Mouse (Mus musculus) forebrain, embryonic 13.5 days (tissue): ENCODE data around the gene Mob2. TPM values are rescaled to one million over a fixed set of nuclear protein-coding genes. Genes with fewer than 3 reads are reported as not detected.

ENCODE experiments used
- ATAC-seq: fragments of 200-750 bp; cut with Nextera tagmentation; 2 replicates; pipeline ENCODE4 v1.8.0; 2017
- H3K27ac ChIP-seq: fragments of 300-500 bp; sonication (generic); 2 replicates; pipeline ENCODE4 v1.5.1; 2015; ENCODE audit warnings: inconsistent platforms, mild to moderate bottlenecking, moderate library complexity
- H3K27me3 ChIP-seq: fragments of 300-500 bp; sonication (generic); 2 replicates; pipeline ENCODE4 v1.6.1; 2015; ENCODE audit warnings: mild to moderate bottlenecking, inconsistent platforms
- H3K36me3 ChIP-seq: fragments of 300-500 bp; sonication (generic); 2 replicates; pipeline ENCODE4 v1.6.1; 2015; ENCODE audit warnings: mild to moderate bottlenecking, inconsistent platforms; ENCODE audit not compliant: poor library complexity, severe bottlenecking
- H3K4me1 ChIP-seq: fragments of 300-500 bp; sonication (generic); 2 replicates; pipeline ENCODE4 v1.6.1; 2015; ENCODE audit warnings: inconsistent platforms
- H3K4me2 ChIP-seq: fragments of 300-500 bp; sonication (generic); 2 replicates; pipeline ENCODE4 v1.6.1; 2015; ENCODE audit warnings: inconsistent platforms, mild to moderate bottlenecking, moderate library complexity
- H3K4me3 ChIP-seq: fragments of 300-500 bp; sonication (generic); 2 replicates; pipeline ENCODE4 v1.5.1; 2015; ENCODE audit warnings: mild to moderate bottlenecking, inconsistent platforms
- H3K9ac ChIP-seq: fragments of 300-500 bp; sonication (generic); 2 replicates; pipeline ENCODE4 v1.6.1; 2015; ENCODE audit warnings: mild to moderate bottlenecking, inconsistent platforms
- H3K9me3 ChIP-seq: fragments of 300-500 bp; sonication (generic); replicated peaks from 2 replicates; pipeline ENCODE4 v1.6.1; 2016; ENCODE audit warnings: inconsistent platforms
- WGBS: fragments of 180-500 bp; shearing (Covaris S2); methylation state at CpG from one replicate; pipeline ENCODE4 v1.1.7; 2015; 5-methylcytosine and 5-hydroxymethylcytosine counted together
- polyA plus RNA-seq: library from polyadenylated mRNA; unstranded; fragments of >200 nt; fragmentation: Nextera tagmentation; extraction: Ambion mirVana; gene quantifications from 2 replicates; pipeline ENCODE4 v1.2.1, GENCODE M21; 2015

The Mob2 gene
- 51.0 and 58.1 TPM in 2 replicates for polyA plus RNA-seq

GRCm38 (mm10) chr7:142060931-142061565 lies at the start of gene Mob2:
Mob2 (minus strand) TSS chr7:142061065.
- under 1% methylated on average over 49 of the region's 49 CpGs for WGBS
- peak; percentile 97 for ATAC-seq
- no peaks in the 10 kb centered on the region for H3K9me3 ChIP-seq
- H3K4me2 ChIP-seq, result peak within 1 kb of the TSS; percentile 96
- H3K4me1 ChIP-seq, result peaks cover 19% of the 10 kb centered on the region
- peak within 1 kb of the TSS; percentile 59 for H3K27ac ChIP-seq
- H3K9ac ChIP-seq, result peak within 1 kb of the TSS; percentile 90
- H3K4me3 ChIP-seq, result peak within 1 kb of the TSS; percentile 96
- peaks cover 8% of the 10 kb centered on the region; the same call in 1 of the 2 replicates for H3K27me3 ChIP-seq
- H3K36me3 ChIP-seq, result peaks cover 7% of the 10 kb centered on the region

GRCm38 (mm10) chr7:142104747-142105146 lies 43.9 kb upstream of the Mob2 start:
- WGBS, result 59% methylated on average over 5 of the region's 5 CpGs
- no peaks in the 10 kb centered on the region for H3K36me3 ChIP-seq
- H3K27me3 ChIP-seq, result no peaks in the 10 kb centered on the region
- no peaks in the 10 kb centered on the region for H3K9me3 ChIP-seq
- no peak overlapping the region for H3K27ac ChIP-seq
- H3K4me1 ChIP-seq, result no peaks in the 10 kb centered on the region
- no peak overlapping the region for H3K4me2 ChIP-seq
- no peak for ATAC-seq
- no peak overlapping the region for H3K9ac ChIP-seq
- H3K4me3 ChIP-seq, result no peak overlapping the region

DNA sequence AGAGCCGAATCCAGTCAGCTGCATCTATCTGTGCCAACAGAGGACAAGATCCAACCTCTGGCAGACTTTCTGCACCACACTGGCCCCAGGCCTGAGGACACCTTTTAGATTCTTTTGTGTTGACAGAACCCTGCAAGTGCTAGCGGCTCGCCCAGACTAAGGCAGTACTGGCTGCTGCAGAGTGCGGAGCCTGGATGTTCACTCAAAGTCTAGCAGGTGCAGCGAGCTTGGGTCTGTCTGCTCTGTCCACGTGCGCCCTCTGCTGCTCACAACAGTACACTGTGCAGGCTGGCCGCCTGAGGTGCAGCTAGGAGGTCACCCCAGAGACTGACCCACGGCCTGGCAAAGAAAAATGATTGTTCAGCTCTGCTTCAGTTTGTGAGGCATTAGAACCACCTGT lies 36.9 kb upstream of the Mob2 start:
- WGBS, result 10% methylated on average over 9 of the region's 9 CpGs
- H3K27me3 ChIP-seq, result peaks cover 16% of the 10 kb centered on the region
- H3K4me2 ChIP-seq, result peak overlapping the region; percentile 36; the same call in 1 of the 2 replicates

GRCm38 (mm10) chr7:142096701-142097100 lies 35.8 kb upstream of the Mob2 start:
- ATAC-seq, result no peak
- Histone ChIP-seq H3K4me2 (no peak overlapping the region), H3K27ac (no peak overlapping the region), H3K9ac (no peak overlapping the region), H3K9me3 (no peaks in the 10 kb centered on the region), H3K27me3 (peaks cover 16% of the 10 kb centered on the region), H3K4me3 (0 out of 2 replicates have a peak overlapping the region, but pooled peaks have one; percentile 88), H3K36me3 (no peaks in the 10 kb centered on the region), H3K4me1 (peaks cover 44% of the 10 kb centered on the region)
- 74% methylated on average over 4 of the region's 4 CpGs for WGBS

More for the DNA sequence above, 36.9 kb upstream of the Mob2 start:
- Histone ChIP-seq H3K9ac (no peak overlapping the region; the same call in 1 of the 2 replicates), H3K4me3 (no peak overlapping the region), H3K27ac (no peak overlapping the region), H3K4me1 (peaks cover 33% of the 10 kb centered on the region), H3K36me3 (no peaks in the 10 kb centered on the region), H3K9me3 (no peaks in the 10 kb centered on the region)
- ATAC-seq, result peak; percentile 63

GRCm38 (mm10) chr7:142095183-142095931 lies 34.5 kb upstream of the Mob2 start, which contains the start of gene Dusp8:
Dusp8 (minus strand) TSS chr7:142095843.
- ATAC-seq, result peak; percentile 87

DNA sequence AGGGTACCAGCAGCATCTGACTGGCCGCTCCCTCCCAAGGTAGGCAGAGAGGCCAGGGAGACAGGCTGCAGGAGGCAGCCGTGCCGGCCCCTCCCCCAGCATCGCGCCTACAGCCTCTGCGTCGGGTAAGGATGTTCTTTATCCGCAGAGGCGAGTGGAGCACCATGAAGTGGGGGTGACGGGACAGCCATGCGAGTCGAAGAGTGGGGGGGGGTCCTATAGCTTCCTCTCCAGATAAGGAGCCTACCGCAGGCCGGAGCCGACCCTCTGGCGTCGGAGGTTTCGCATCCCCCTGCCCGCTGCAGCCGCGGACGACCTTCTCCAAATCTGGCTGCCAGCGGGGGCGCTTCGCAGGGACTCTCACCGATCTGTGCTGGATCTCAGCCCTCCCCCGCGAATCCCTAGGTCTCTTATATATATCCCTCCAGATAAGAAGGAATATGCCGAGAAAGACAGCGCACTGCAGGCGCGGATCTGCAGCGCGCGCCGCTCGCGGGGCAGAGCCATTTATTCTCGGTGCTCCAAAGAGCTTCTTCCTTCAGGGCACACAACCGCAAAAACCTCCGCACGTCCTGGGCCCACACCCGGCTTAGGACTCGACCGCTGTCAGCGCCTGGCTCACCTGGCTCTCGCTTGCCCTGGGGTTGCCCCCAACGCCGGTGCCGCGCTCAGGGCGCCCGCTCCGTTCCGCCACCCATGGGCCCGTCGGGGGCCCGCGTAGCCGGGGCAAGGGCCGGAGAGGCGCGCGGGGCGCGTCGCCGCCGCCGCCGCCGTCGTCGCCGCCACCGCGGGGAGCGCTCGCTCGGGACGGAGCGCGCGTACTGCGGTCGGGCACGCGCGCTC lies 33.7 kb upstream of the Mob2 start:
- peak overlapping the region; percentile 91 for H3K4me2 ChIP-seq
- ATAC-seq, result peak; percentile 34
- peak overlapping the region; percentile 88 for H3K4me3 ChIP-seq
- peaks cover 16% of the 10 kb centered on the region for H3K27me3 ChIP-seq
- peaks cover 66% of the 10 kb centered on the region for H3K4me1 ChIP-seq
- peak overlapping the region; percentile 97 for H3K9ac ChIP-seq
- peak overlapping the region; percentile 92 for H3K27ac ChIP-seq
- no peaks in the 10 kb centered on the region for H3K9me3 ChIP-seq
- peaks cover 1% of the 10 kb centered on the region; the same call in 1 of the 2 replicates for H3K36me3 ChIP-seq
- WGBS, result under 1% methylated on average over 87 of the region's 89 CpGs

More at GRCm38 (mm10) chr7:142095183-142095931, 34.5 kb upstream of the Mob2 start, which contains the start of gene Dusp8:
- no peaks in the 10 kb centered on the region for H3K36me3 ChIP-seq
- H3K4me1 ChIP-seq, result peaks cover 58% of the 10 kb centered on the region
- H3K9me3 ChIP-seq, result no peaks in the 10 kb centered on the region
- WGBS, result 1% methylated on average over 49 of the region's 63 CpGs
- H3K9ac ChIP-seq, result peak within 1 kb of the TSS; percentile 97
- H3K27me3 ChIP-seq, result peaks cover 16% of the 10 kb centered on the region
- H3K4me3 ChIP-seq, result peak within 1 kb of the TSS; percentile 88
- H3K27ac ChIP-seq, result peak within 1 kb of the TSS; percentile 92
- H3K4me2 ChIP-seq, result peak within 1 kb of the TSS; percentile 91

- Histone ChIP-seq H3K4me1 (peaks cover 73% of the 10 kb centered on the region), H3K27ac (peak overlapping the region; percentile 92), H3K4me3 (peak overlapping the region; percentile 88), H3K27me3 (peaks cover 16% of the 10 kb centered on the region), H3K9ac (peak overlapping the region; percentile 97), H3K36me3 (peaks cover 5% of the 10 kb centered on the region; the same call in 1 of the 2 replicates), H3K9me3 (no peaks in the 10 kb centered on the region), H3K4me2 (peak overlapping the region; percentile 91)
- ATAC-seq, result no peak
- 26% methylated on average over 6 of the region's 6 CpGs for WGBS
Observed at GRCm38 (mm10) chr7:142093696-142094240, 32.9 kb upstream of the Mob2 start.

- ATAC-seq, result no peak
- H3K9me3 ChIP-seq, result no peaks in the 10 kb centered on the region
- peaks cover 10% of the 10 kb centered on the region for H3K36me3 ChIP-seq
- peak overlapping the region; percentile 97 for H3K9ac ChIP-seq
- H3K4me1 ChIP-seq, result peaks cover 81% of the 10 kb centered on the region
- peaks cover 16% of the 10 kb centered on the region for H3K27me3 ChIP-seq
- H3K4me3 ChIP-seq, result peak overlapping the region; percentile 88
- WGBS, result 48% methylated on average over 1 of the region's 1 CpGs
- H3K4me2 ChIP-seq, result peak overlapping the region; percentile 91
- H3K27ac ChIP-seq, result peak overlapping the region; percentile 88
Observed at GRCm38 (mm10) chr7:142092991-142093390, 32.1 kb upstream of the Mob2 start.

DNA sequence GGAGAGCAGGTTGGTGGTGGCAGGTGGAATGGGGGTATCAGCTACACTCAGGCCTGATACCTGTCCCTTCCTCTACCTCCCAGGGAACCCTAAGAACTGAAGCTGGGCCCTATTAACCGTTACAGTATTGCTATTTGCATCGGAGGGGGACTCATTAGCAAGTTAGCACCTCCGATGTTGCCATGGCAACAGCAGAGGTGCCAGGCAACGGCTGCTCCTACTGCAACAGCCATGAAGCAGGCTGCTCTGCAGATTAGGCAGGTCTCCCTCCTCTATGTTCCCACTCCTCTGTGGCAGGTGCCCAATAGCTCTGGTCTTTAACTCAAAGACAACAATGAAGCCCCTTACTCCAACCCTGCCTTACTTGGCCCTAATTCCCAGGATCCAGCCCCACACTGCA lies 31.0 kb upstream of the Mob2 start:
- Histone ChIP-seq H3K36me3 (peaks cover 21% of the 10 kb centered on the region), H3K27ac (peak overlapping the region; percentile 88), H3K4me1 (peaks cover 81% of the 10 kb centered on the region), H3K4me3 (peak overlapping the region; percentile 88), H3K4me2 (peak overlapping the region; percentile 91), H3K9me3 (no peaks in the 10 kb centered on the region), H3K9ac (peak overlapping the region; percentile 97), H3K27me3 (peaks cover 7% of the 10 kb centered on the region)
- ATAC-seq, result peak; percentile 43
- WGBS, result 1% methylated on average over 4 of the region's 4 CpGs

DNA sequence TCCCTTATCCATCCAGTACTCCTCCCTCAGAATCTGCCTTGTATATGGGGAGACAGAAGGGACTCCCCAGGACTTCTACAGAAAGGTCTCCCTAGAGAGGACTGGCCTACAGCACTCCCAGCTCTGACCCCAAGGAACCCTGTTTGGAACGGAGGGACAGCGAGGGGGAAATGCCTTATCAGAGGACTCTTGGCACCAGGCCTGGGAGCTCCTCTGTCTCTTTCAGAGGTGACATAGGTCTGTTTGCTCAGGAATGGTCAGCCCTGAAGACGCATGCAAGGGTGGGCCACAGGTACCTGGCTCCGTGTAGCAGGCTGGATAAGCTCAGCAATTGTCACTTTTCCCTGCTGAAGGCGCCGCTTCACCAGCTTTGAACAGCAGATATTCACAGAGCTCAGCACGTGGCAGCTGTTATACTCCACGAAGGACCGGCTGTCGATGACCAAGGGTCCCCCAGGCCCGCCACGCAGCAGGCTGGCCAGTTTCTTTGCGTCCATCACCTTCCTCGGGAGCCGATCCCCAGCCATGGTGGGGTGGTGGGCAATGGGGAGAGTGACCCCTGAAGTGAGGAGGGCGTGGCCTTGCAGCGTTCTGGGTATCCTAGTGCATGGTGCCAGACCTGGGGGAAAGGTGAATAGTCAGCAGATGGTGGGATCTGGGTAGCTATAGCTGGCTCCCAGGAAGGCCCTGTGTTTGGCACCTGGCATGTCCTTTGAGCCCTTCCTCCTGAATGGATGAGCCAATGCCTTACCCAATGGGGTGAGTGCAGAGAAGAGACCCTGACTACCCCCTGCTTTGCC lies 29.0 kb upstream of the Mob2 start:
- no peak for ATAC-seq
- H3K9ac ChIP-seq, result peak overlapping the region; percentile 48
- peaks cover 78% of the 10 kb centered on the region for H3K4me1 ChIP-seq
- 41% methylated on average over 17 of the region's 17 CpGs for WGBS
- no peak overlapping the region for H3K4me3 ChIP-seq
- H3K36me3 ChIP-seq, result peaks cover 41% of the 10 kb centered on the region
- peak overlapping the region; percentile 84 for H3K27ac ChIP-seq
- H3K4me2 ChIP-seq, result peak overlapping the region; percentile 91
- H3K9me3 ChIP-seq, result no peaks in the 10 kb centered on the region
- no peaks in the 10 kb centered on the region for H3K27me3 ChIP-seq
